Mouse (Mus musculus): ENCODE results near the gene Slc15a5.

The Slc15a5 gene

GRCm38 (mm10) chr6:137960023-137960778, 119.5 kb downstream of the Slc15a5 start:
- DNase-seq (ENCODE audit: low spot score), result no peak

DNA sequence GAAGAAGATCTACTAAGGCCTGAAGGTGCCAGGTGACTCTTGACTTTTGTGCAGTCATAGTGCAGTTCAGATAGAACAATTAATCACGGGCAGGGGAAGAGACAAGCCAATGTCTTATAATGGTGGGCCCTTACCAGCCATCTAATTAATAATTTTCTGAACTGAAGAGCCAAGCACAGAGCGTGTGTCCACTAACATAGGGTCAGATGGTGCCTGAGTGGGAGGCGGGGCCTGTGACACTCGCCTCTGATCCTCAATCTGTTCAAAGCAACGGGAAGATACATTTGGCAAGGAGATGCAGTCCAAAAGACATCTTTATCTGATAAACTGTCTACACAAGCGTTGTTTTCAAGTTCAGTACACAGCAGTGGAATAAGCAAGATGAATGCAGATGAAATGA, 122.1 kb downstream of the Slc15a5 start:
- DNase-seq (ENCODE audit: low spot score), result no peak

GRCm38 (mm10) chr6:137956783-137957429, 122.8 kb downstream of the Slc15a5 start:
- no peak for DNase-seq (ENCODE audit: low spot score)

- no peak for DNase-seq (ENCODE audit: low spot score)
Observed at GRCm38 (mm10) chr6:137946520-137946919, 133.2 kb downstream of the Slc15a5 start.

DNA sequence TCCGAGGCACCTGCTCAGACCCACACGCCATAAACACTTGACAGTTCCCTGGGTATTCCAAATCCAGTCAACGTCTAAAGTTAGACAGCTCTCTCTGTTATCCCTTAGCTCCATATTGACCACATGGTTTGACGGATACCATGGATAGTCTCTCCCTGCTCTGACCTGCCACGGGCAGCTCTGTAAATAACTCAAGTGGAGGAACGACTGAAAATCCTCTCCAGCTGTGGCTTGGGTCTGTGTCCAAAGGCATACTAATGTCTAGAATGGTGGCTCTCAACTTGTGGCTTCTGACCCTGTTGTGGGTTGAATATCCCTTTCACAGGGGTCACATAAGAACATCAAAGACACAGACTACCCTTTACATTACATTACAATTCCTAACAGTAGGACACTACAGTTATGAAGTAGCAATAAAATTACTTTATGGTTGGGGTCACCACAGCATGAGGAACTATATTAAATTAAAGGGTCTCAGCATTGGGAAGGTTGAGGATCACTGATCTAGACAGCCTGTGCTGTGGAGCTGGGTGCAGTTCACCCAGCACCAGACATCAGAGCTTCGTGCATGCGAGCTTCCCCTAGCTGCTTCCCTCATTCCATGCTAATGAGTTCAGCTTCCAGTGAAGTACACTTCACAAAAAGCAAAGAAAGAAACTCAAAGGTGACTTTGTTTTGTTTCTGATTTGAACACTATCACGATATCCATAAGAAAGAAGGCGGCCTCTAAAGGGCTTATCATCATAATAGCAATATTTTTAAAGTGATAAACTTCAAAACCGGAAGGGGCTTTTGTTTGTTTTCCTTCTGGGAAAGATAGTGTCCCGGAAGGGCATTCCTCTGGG, 139.1 kb downstream of the Slc15a5 start:
- DNase-seq (ENCODE audit: low spot score), result no peak

- DNase-seq (ENCODE audit: low spot score), result no peak
Observed at GRCm38 (mm10) chr6:137937541-137937940, 142.2 kb downstream of the Slc15a5 start.

DNA sequence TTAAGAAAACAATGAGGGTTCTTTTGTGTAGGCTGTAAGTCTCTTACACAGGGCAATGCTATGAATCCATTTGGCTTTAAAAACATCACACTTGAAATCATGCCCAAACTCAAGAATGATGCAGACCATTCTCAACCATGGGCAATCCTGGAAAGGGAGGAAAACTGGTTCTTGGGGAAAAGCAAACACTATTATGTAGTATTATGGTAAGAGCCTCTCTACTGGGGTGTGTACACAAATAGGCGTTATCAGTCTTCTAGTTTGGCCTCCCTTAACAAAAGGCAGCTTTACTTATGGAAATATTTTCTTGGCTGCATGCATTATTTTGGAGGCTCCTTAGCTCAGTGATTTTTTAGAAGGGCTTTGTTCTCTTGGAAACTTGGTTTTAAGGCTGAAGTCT, 143.4 kb downstream of the Slc15a5 start:
- no peak for DNase-seq (ENCODE audit: low spot score)

DNA sequence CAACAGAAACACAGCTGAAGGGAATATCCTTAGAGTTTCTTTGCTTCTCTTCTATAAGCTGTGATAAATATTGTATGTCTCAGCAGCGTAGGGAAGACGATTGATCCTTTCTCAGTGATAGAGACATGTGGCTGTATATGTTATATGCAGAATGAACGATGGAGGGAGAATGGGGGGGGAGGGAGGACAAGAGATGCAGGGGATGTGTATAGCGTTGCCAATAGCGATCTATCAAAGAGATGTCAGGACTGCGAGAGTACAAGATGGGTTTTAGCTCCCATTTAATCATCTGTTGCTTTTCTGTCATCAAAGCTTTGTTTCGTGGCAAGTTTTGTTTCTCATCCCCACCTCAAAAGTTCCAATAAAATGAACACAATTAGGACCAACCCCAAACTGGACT, 143.9 kb downstream of the Slc15a5 start:
- no peak for DNase-seq (ENCODE audit: low spot score)

GRCm38 (mm10) chr6:137935341-137935740, 144.4 kb downstream of the Slc15a5 start:
- DNase-seq (ENCODE audit: low spot score), result no peak

GRCm38 (mm10) chr6:137934545-137935298, 145.0 kb downstream of the Slc15a5 start:
- DNase-seq (ENCODE audit: low spot score), result no peak

Measured in yolk sac, embryonic 10.5 days (tissue).